Mouse (Mus musculus) adrenal gland, postnatal 0 days (tissue): Measurements from ENCODE around the gene Tmem94. TPM values are rescaled to one million over a fixed set of nuclear protein-coding genes. Genes with fewer than 3 reads are reported as not detected.

ENCODE experiments used
- microRNA-seq: library from miRNA; unstranded; fragments of <30 nt; microRNA quantifications from one replicate; pipeline ENCODE4, GENCODE M21; 2016; ENCODE audit warnings: borderline replicate concordance; ENCODE audit not compliant: insufficient number of aligned reads
- polyA plus RNA-seq: library from polyadenylated mRNA; unstranded; fragments of >200 nt; fragmentation: Nextera tagmentation; extraction: Ambion mirVana; gene quantifications from 2 replicates; pipeline ENCODE4 v1.2.1, GENCODE M21; 2015

Gene Tmem94
- 11.3 and 18.4 TPM in 2 replicates for polyA plus RNA-seq

DNA sequence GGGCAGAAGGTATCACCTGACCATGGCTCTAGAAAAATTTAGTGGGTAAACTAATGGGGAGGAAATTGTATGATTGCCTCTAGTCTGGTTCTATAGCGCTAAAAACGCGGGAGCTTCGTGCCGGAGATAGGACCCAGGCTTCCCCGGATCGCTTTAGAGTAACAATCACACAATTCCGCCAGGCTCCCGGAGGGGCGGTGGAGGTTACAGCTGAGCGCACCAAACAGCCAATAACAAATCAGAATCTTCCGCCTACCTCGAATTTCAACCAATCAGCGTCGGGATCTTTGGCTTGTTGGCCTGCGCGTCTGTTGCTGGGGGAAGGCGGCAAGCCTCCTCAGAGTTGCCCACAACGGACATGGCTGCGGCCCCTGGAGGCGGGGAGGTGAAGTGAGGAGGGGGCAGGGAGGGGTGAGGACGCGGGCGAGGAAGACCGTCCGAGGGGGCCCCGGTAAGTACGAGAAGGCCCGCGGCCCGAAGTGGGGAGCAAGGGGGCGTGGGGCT, at the start of gene Tmem94:
Gene Tmem94, plus strand, starts transcription at position 331 of the 504 bp plus-strand sequence.

DNA sequence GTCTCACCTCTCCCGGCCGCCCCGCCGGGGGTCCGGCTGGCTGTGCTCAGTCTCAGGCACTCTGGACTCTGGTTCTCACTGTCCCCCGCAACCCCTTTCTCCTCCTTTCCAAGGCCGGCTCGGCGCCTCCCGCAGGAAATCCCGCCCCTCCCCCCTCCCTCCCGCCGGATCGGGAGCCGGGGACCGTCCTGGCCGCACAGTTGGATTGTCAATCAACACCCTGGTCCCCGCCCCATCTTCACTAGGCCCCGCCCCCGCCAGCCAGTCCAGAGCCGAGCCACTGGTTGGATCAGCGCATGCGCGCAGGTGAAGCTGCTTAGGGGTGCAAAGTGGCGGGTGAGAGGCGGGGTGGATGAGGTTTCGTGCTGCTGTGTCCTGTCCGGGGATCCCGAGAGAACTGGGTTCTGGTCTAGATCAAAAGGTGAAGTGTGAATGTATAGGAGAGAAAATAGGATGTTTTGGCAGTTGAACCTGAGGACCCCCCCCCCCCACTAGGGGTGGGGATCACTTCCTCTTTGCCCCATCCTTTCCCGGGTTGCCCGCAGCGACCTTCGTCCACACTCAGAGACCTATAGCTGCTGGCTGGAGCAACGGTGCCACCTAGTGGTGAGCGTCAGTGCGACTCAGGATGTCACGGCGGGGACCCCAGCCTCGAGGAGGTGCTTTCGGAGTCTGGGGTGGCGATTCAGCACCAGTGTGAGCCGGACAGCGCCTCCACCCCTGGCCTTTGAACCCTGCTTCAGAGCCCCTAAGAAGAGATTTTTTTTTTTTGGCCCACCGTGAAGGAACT, 48.5 kb downstream of the Tmem94 start, which contains the start of gene Caskin2:
Gene Caskin2, minus strand, starts transcription at position 133 of the 790 bp plus-strand sequence.

DNA sequence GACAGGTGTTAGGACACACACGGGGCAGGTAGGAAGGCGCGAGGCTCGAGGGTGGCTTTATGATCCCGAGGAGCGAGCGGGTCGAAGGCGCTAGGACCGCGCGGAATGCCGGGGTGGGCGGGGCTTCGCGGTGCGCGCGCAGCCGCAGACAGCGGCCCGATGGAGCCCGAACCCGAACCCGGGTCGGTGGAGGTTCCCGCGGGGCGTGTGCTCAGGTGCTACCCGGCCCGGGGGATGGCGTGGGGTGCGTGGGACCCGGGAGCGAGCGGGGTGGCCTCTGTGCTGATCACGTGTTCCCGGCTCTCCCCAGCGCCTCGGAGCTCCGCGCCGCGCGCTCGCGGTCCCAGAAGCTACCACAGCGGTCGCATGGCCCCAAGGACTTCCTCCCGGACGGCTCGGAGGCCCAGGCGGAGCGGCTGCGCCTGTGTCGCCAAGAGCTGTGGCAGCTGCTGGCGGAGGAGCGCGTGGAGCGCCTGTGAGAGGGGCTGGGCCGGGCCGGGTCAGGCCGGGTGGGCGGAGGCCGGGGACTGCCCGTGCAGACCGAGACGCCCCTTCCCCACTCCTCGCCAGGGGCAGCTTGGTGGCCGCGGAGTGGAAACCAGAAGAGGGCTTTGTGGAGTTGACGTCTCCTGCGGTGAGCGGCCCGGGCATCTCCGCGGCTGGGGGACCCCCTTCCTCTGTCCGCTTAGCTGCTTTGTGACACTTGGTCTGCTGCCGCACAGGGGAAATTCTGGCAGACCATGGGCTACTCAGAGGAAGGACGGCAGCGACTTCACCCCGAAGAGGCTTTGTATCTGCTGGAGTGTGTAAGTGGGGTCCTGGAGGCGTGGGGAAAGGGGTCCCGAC, 49.6 kb downstream of the Tmem94 start, which contains the start of gene Tsen54:
Gene Tsen54, plus strand, starts transcription at position 120 of the 846 bp plus-strand sequence.

DNA sequence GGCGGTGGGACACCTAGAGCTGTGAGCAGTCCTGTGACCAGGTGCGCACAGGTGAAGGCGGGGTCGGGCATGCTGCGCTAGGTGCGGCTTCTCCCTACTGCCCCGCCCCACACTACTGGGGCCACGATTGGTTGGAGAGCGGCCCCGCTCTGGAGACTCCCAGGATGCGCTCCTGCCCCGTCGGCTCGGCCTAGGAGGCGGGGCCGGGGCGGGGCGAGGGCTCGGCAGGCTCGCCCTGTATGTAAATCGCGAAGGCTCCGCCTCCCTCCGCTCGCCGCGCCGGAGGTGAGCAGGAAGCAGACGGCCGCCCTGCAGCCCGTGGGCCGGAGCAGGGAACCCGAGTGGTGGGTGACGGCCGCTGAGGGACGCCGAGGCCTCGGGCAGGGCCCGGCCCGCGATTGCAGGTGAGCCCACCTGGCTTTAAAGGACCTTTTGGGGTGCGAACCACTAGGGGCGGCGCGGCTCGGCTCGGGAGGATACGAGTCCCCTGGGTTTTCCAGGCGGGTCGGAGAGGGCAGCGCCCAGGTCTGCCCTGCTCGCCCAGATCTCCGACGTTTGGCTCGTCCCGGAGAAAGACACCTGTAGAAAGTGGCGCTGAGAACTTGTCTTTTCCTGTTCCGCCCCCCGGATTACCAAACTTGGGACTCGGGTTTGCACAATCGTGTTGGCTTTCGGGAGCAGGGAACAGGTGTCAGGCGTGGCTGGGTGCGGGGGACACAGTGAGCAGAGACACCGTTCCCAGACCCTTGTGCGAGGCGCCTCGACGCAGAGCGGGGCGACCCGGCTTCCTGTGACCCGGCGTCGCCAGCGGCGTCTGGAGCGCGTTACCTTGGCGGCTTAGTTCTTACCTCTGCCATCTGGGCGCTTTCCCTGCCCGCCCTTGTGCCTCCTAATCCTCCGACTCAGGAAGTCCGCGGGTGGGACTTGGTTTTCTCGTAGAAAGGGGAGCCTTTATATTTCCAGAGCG, 58.8 kb downstream of the Tmem94 start, which contains the start of gene Llgl2:
Gene Llgl2, plus strand, starts transcription at position 276 of the 967 bp plus-strand sequence.

Small RNAs within 50 kb of the gene (microRNA-seq; reads per million reads assigned to microRNA genes)
- gene Mir5621, result not detected

Other genes with a start within 250 kb of the Tmem94 start
- gene Sumo2, start 229.2 kb upstream of the Tmem94 start, polyA plus RNA-seq, result 772 and 779 TPM in 2 replicates
- 52.3 and 70.3 TPM in 2 replicates for gene Nup85, start 201.0 kb upstream of the Tmem94 start, polyA plus RNA-seq
- gene Mrps7, start 161.5 kb upstream of the Tmem94 start, polyA plus RNA-seq, result 77.5 and 103 TPM in 2 replicates
- 6.3 and 7.5 TPM in 2 replicates for gene Gga3, start 161.4 kb upstream of the Tmem94 start, polyA plus RNA-seq
- gene Mif4gd, start 152.5 kb upstream of the Tmem94 start, polyA plus RNA-seq, result 69.5 and 153 TPM in 2 replicates
- 18.8 and 33.0 TPM in 2 replicates for gene Slc25a19, start 137.1 kb upstream of the Tmem94 start, polyA plus RNA-seq
- gene Grb2, start 56.8 kb upstream of the Tmem94 start, polyA plus RNA-seq, result 77.1 and 89.8 TPM in 2 replicates
- 10.1 and 12.8 TPM in 2 replicates for gene Caskin2, start 48.2 kb downstream of the Tmem94 start, polyA plus RNA-seq
- gene Tsen54, start 49.3 kb downstream of the Tmem94 start, polyA plus RNA-seq, result 15.9 and 20.0 TPM in 2 replicates
- gene Llgl2, start 58.6 kb downstream of the Tmem94 start, polyA plus RNA-seq, result 4.5 and 6.5 TPM in 2 replicates
- gene Myo15b, start 93.0 kb downstream of the Tmem94 start, polyA plus RNA-seq, result 0.32 and 1.4 TPM in 2 replicates
- 6.9 and 8.5 TPM in 2 replicates for gene Smim5, start 134.5 kb downstream of the Tmem94 start, polyA plus RNA-seq
- gene Smim6, start 146.6 kb downstream of the Tmem94 start, polyA plus RNA-seq, result 1.3 and 1.4 TPM in 2 replicates
- 41.6 and 42.6 TPM in 2 replicates for gene Sap30bp, start 167.8 kb downstream of the Tmem94 start, polyA plus RNA-seq
- 6.3 and 12.8 TPM in 2 replicates for gene Recql5, start 168.0 kb downstream of the Tmem94 start, polyA plus RNA-seq
- 2.2 and 3.0 TPM in 2 replicates for gene Itgb4, start 209.3 kb downstream of the Tmem94 start, polyA plus RNA-seq
- 111 and 122 TPM in 2 replicates for gene Galk1, start 247.3 kb downstream of the Tmem94 start, polyA plus RNA-seq